Mouse (Mus musculus): ENCODE results near the gene Fuz. TPM values are rescaled to one million over a fixed set of nuclear protein-coding genes. Genes with fewer than 3 reads are reported as not detected.

The Fuz gene
- polyA plus RNA-seq, 1 experiment from 2014 or later, result 24.0 TPM

GRCm38 (mm10) chr7:44894175-44894574 lies 1.7 kb upstream of the Fuz start:
- no peak overlapping the region for H3K9ac ChIP-seq
- ATAC-seq (ENCODE audit: borderline replicate concordance, extremely low read depth, low FRiP score, low TSS enrichment), result no peak
- H3K9me3 ChIP-seq, result no peaks in the 10 kb centered on the region
- H3K36me3 ChIP-seq, result peaks cover 10% of the 10 kb centered on the region; the same call in 1 of the 2 replicates
- H3K27ac ChIP-seq, result peak overlapping the region; percentile 94; the same call in 1 of the 2 replicates
- WGBS, result 93% methylated on average over 3 of the region's 3 CpGs
- no peaks in the 10 kb centered on the region for H3K27me3 ChIP-seq
- H3K4me1 ChIP-seq, result peaks cover 57% of the 10 kb centered on the region
- no peak overlapping the region for H3K4me2 ChIP-seq
- H3K4me3 ChIP-seq, result no peak overlapping the region

GRCm38 (mm10) chr7:44895206-44895592 lies 680 bp upstream of the Fuz start:
- ATAC-seq (ENCODE audit: borderline replicate concordance, extremely low read depth, low FRiP score, low TSS enrichment), result no peak
- Histone ChIP-seq H3K27ac (peak overlapping the region; percentile 86; the same call in 1 of the 2 replicates), H3K4me2 (peak overlapping the region; percentile 70), H3K4me1 (peaks cover 56% of the 10 kb centered on the region), H3K9ac (no peak overlapping the region), H3K4me3 (peak overlapping the region; percentile 68), H3K27me3 (no peaks in the 10 kb centered on the region), H3K36me3 (peaks cover 18% of the 10 kb centered on the region; the same call in 1 of the 2 replicates), H3K9me3 (no peaks in the 10 kb centered on the region)
- 67% methylated on average over 7 of the region's 7 CpGs for WGBS

GRCm38 (mm10) chr7:44896499-44896898 lies 620 bp downstream of the Fuz start:
- Histone ChIP-seq H3K27me3 (no peaks in the 10 kb centered on the region), H3K4me3 (peak overlapping the region; percentile 68), H3K4me2 (peak overlapping the region; percentile 70), H3K4me1 (peaks cover 51% of the 10 kb centered on the region), H3K9ac (peak overlapping the region; percentile 72), H3K27ac (peak overlapping the region; percentile 86), H3K9me3 (no peaks in the 10 kb centered on the region), H3K36me3 (peaks cover 23% of the 10 kb centered on the region; the same call in 1 of the 2 replicates)
- no peak for ATAC-seq (ENCODE audit: borderline replicate concordance, extremely low read depth, low FRiP score, low TSS enrichment)
- WGBS, result 28% methylated on average over 10 of the region's 10 CpGs

- Histone ChIP-seq H3K9me3 (no peaks in the 10 kb centered on the region), H3K9ac (no peak overlapping the region), H3K36me3 (peaks cover 27% of the 10 kb centered on the region; the same call in 1 of the 2 replicates), H3K4me3 (no peak overlapping the region), H3K27ac (no peak overlapping the region), H3K4me1 (peaks cover 53% of the 10 kb centered on the region), H3K4me2 (no peak overlapping the region), H3K27me3 (no peaks in the 10 kb centered on the region)
- WGBS, result 28% methylated on average over 18 of the region's 19 CpGs
- no peak for ATAC-seq (ENCODE audit: borderline replicate concordance, extremely low read depth, low FRiP score, low TSS enrichment)
Observed at GRCm38 (mm10) chr7:44898607-44899006, 2.7 kb downstream of the Fuz start.

- no peak overlapping the region for H3K9ac ChIP-seq
- H3K9me3 ChIP-seq, result no peaks in the 10 kb centered on the region
- peaks cover 47% of the 10 kb centered on the region for H3K36me3 ChIP-seq
- 0 out of 2 replicates have a peak overlapping the region, but pooled peaks have one; percentile 83 for H3K27ac ChIP-seq
- no peaks in the 10 kb centered on the region for H3K27me3 ChIP-seq
- no peak overlapping the region for H3K4me2 ChIP-seq
- 86% methylated on average over 11 of the region's 11 CpGs for WGBS
- H3K4me3 ChIP-seq, result no peak overlapping the region; the same call in 1 of the 2 replicates
- H3K4me1 ChIP-seq, result peaks cover 37% of the 10 kb centered on the region
- no peak for ATAC-seq (ENCODE audit: borderline replicate concordance, extremely low read depth, low FRiP score, low TSS enrichment)
Observed at GRCm38 (mm10) chr7:44900632-44901031, 4.8 kb downstream of the Fuz start.

GRCm38 (mm10) chr7:44901230-44901722 lies 5.4 kb downstream of the Fuz start:
- WGBS, result 9% methylated on average over 21 of the region's 21 CpGs
- ATAC-seq (ENCODE audit: borderline replicate concordance, extremely low read depth, low FRiP score, low TSS enrichment), result peak; percentile 33
- peak overlapping the region; percentile 17; the same call in 1 of the 2 replicates for H3K9ac ChIP-seq
- H3K4me2 ChIP-seq, result peak overlapping the region; percentile 58
- peak overlapping the region; percentile 33 for H3K4me3 ChIP-seq
- H3K27me3 ChIP-seq, result no peaks in the 10 kb centered on the region
- H3K9me3 ChIP-seq, result no peaks in the 10 kb centered on the region
- peaks cover 53% of the 10 kb centered on the region for H3K36me3 ChIP-seq
- peaks cover 37% of the 10 kb centered on the region for H3K4me1 ChIP-seq
- H3K27ac ChIP-seq, result peak overlapping the region; percentile 83

GRCm38 (mm10) chr7:44905430-44905829 lies 9.6 kb downstream of the Fuz start:
- 90% methylated on average over 20 of the region's 20 CpGs for WGBS
- Histone ChIP-seq H3K4me2 (no peak overlapping the region), H3K27ac (no peak overlapping the region), H3K36me3 (peaks cover 74% of the 10 kb centered on the region), H3K4me1 (peaks cover 19% of the 10 kb centered on the region), H3K9me3 (no peaks in the 10 kb centered on the region), H3K4me3 (no peak overlapping the region), H3K9ac (no peak overlapping the region), H3K27me3 (no peaks in the 10 kb centered on the region)
- no peak for ATAC-seq (ENCODE audit: borderline replicate concordance, extremely low read depth, low FRiP score, low TSS enrichment)

- Histone ChIP-seq H3K9me3 (no peaks in the 10 kb centered on the region), H3K27ac (no peak overlapping the region), H3K36me3 (peaks cover 88% of the 10 kb centered on the region), H3K4me2 (no peak overlapping the region), H3K27me3 (no peaks in the 10 kb centered on the region), H3K4me3 (no peak overlapping the region), H3K9ac (no peak overlapping the region), H3K4me1 (no peaks in the 10 kb centered on the region)
- WGBS, result 84% methylated on average over 15 of the region's 15 CpGs
- ATAC-seq (ENCODE audit: borderline replicate concordance, extremely low read depth, low FRiP score, low TSS enrichment), result no peak
Observed at GRCm38 (mm10) chr7:44908706-44909476, 13.0 kb downstream of the Fuz start.

GRCm38 (mm10) chr7:44914396-44914795 lies 18.5 kb downstream of the Fuz start:
- H3K9ac ChIP-seq, result no peak overlapping the region
- no peak overlapping the region for H3K4me2 ChIP-seq
- H3K4me1 ChIP-seq, result peaks cover 10% of the 10 kb centered on the region
- ATAC-seq (ENCODE audit: borderline replicate concordance, extremely low read depth, low FRiP score, low TSS enrichment), result no peak
- H3K9me3 ChIP-seq, result no peaks in the 10 kb centered on the region
- H3K27me3 ChIP-seq, result no peaks in the 10 kb centered on the region
- peaks cover 57% of the 10 kb centered on the region for H3K36me3 ChIP-seq
- WGBS, result 89% methylated on average over 2 of the region's 2 CpGs
- H3K27ac ChIP-seq, result no peak overlapping the region
- no peak overlapping the region for H3K4me3 ChIP-seq

GRCm38 (mm10) chr7:44915314-44915713 lies 19.4 kb downstream of the Fuz start:
- Histone ChIP-seq H3K4me2 (no peak overlapping the region), H3K27ac (no peak overlapping the region), H3K27me3 (no peaks in the 10 kb centered on the region), H3K9me3 (no peaks in the 10 kb centered on the region), H3K4me3 (no peak overlapping the region), H3K4me1 (peaks cover 10% of the 10 kb centered on the region), H3K36me3 (peaks cover 49% of the 10 kb centered on the region), H3K9ac (no peak overlapping the region)
- WGBS, result 90% methylated on average over 9 of the region's 9 CpGs
- no peak for ATAC-seq (ENCODE audit: borderline replicate concordance, extremely low read depth, low FRiP score, low TSS enrichment)

GRCm38 (mm10) chr7:44916191-44916590 lies 20.3 kb downstream of the Fuz start:
- Histone ChIP-seq H3K27ac (no peak overlapping the region), H3K9me3 (no peaks in the 10 kb centered on the region), H3K27me3 (no peaks in the 10 kb centered on the region), H3K36me3 (peaks cover 43% of the 10 kb centered on the region), H3K4me1 (peaks cover 10% of the 10 kb centered on the region), H3K4me3 (no peak overlapping the region), H3K4me2 (no peak overlapping the region), H3K9ac (no peak overlapping the region)
- 78% methylated on average over 6 of the region's 6 CpGs for WGBS
- ATAC-seq (ENCODE audit: borderline replicate concordance, extremely low read depth, low FRiP score, low TSS enrichment), result no peak

GRCm38 (mm10) chr7:44916881-44917280 lies 21.0 kb downstream of the Fuz start:
- H3K4me2 ChIP-seq, result no peak overlapping the region
- 84% methylated on average over 4 of the region's 4 CpGs for WGBS
- peak; percentile 39; the same call in 1 of the 2 replicates for ATAC-seq (ENCODE audit: borderline replicate concordance, extremely low read depth, low FRiP score, low TSS enrichment)
- no peaks in the 10 kb centered on the region for H3K9me3 ChIP-seq
- no peak overlapping the region for H3K4me3 ChIP-seq
- H3K27me3 ChIP-seq, result no peaks in the 10 kb centered on the region
- no peak overlapping the region for H3K9ac ChIP-seq
- H3K36me3 ChIP-seq, result peaks cover 42% of the 10 kb centered on the region
- H3K27ac ChIP-seq, result no peak overlapping the region
- peaks cover 10% of the 10 kb centered on the region for H3K4me1 ChIP-seq
